Mouse (Mus musculus): ENCODE results near the gene Epha1.

DNA sequence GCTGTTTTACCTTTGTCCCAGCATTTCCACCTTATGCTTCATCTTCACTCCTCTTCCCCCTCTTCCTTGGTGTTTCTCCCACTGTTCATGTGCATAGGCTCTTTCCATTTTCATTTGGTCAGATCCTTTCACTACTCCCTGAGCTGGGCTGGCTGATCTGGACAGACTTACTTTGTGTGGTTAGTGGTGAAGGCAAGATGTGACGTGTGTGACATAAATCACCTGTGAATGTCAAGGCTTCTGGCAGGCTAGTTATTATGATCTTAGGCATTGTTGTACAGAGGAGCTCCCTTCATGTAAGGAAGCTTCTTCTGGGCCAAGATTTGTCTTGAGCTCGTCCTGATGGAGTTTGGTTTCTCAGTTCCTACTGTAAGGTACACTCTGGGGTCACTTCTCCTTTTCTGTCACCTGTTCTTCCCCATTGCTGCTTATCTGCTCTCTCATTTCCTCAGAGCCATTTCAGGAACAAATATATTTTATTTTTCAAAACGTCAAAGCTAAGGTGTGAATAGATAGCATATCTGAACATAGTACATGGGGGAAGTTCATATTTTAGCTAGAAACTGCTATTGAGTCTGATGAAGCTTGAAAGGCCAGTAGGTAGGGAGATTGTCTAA, 24.1 kb upstream of the Epha1 start:
- TF ChIP-seq EP300 (IDR thresholded peaks at IDR 0.05; ENCODE audit: low read depth) (no peak), CTCF (IDR thresholded peaks at IDR 0.05; ENCODE audit: low read depth) (no peak)
